Mouse (Mus musculus): ENCODE measurements at regions not wholly inside any gene's neighbourhood (a gene's known extent, or its start where the extent isn't known, plus 50 kb on each side); places are given as distances from the start of the nearest gene placed in this dataset.

GRCm38 (mm10) chr4:106261901-106262560 is 54.0 kb upstream of the Usp24 start:
- no peak for DNase-seq (ENCODE audit: low spot score in 2 of 2)

GRCm38 (mm10) chr4:106262751-106263725 is 53.0 kb upstream of the Usp24 start:
- peak; percentile 26 to 36 for DNase-seq (ENCODE audit: low spot score in 2 of 2)

All from layer of hippocampus, postnatal 10 days (tissue).